Mouse (Mus musculus): ENCODE data around the gene Arhgap1.

- no peak for TF ChIP-seq POLR2A (IDR thresholded peaks at IDR 0.05; ENCODE audit: insufficient read depth, low read length)
- TF ChIP-seq CTCF (IDR thresholded peaks at IDR 0.05; ENCODE audit: low read depth, low read length) = no peak
Observed at GRCm38 (mm10) chr2:91627486-91627885, 22.2 kb upstream of the Arhgap1 start.

Data from ES-Bruce4 (cell line).